Mouse (Mus musculus): ENCODE data around the gene Vtcn1.

Gene Vtcn1

DNA sequence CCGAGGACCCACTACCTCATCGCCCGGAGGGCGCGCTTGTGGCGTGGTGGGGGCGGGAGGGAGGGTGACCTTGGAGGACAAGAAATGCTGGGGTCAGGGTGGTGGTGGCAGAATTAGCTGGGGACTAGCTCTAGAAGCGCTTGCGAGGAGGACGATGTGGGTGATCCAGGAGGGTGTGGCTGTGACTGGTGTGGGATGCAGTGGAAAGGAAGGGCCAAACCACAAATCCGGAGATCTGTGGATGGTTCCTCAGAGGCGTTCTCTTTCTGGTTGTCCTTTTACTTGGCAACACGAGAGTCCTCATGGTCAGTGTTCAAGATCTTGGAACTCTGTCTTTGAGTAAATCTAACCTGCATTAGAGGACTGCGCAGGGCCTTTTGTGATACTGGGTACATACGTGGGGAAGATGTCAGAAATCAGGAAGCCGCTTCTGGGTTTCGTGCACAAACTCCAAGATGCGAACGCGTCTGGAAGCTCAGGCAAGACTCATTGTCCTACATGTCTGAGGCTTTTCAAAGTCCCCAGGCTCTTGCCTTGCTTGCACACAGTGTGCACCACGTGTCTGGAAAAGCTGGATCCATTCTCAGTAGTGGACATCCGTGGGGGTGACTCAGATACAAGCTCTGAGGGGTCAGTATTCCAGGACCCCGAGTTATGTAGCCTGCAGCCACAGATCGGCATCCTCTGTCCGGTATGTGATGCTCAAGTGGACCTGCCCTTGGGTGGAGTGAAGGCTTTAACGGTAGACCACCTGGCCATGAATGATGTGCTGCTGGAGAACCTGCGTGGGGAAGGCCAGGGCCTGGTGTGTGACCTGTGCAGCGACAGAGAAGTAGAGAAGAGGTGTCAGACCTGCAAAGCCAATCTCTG, 97.5 kb downstream of the Vtcn1 start:
- H3K27me3 ChIP-seq (ENCODE audit: control insufficient read depth, insufficient read depth, low read length, poor library complexity, severe bottlenecking): no peaks in the 10 kb centered on the region
- H3K36me3 ChIP-seq (ENCODE audit: control insufficient read depth, insufficient read depth, low read length, poor library complexity, severe bottlenecking): no peaks in the 10 kb centered on the region
- DNase-seq (ENCODE audit: low read depth, low spot score): no peak

DNA sequence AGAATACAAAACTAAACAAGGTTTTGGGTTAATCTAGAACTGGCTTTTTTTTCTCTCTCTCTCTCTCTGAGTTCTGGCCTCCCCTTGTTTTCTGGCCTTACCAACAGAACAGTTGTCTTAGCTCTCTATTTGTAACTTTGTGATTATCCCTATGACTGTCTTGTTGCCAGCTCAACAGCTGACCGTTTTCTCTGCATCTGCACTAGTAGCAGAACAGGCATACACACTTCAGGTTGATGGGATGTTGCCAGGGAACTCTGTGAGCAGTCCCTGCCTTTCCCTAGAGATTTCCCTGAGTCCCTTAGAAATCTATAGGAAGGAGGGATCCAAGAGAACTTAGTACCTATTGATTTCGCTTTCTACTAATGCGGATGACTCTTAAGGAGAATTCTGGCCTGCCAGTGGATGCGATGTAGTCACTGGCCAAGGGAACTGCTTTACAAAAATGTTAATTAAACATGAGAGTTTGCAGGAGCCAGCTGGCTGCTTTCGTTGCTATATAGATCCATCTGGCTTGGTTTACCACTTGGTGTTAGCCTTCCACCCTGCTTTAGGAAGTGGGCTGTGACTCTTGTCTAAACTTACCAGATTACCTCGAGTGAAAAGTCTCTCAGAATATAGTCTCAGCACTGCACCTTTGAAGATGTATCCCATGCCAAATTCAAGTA, 98.9 kb downstream of the Vtcn1 start:
- Histone ChIP-seq H3K27me3 (ENCODE audit: control insufficient read depth, insufficient read depth, low read length, poor library complexity, severe bottlenecking) (no peaks in the 10 kb centered on the region), H3K36me3 (ENCODE audit: control insufficient read depth, insufficient read depth, low read length, poor library complexity, severe bottlenecking) (no peaks in the 10 kb centered on the region)
- DNase-seq (ENCODE audit: low read depth, low spot score): no peak

DNA sequence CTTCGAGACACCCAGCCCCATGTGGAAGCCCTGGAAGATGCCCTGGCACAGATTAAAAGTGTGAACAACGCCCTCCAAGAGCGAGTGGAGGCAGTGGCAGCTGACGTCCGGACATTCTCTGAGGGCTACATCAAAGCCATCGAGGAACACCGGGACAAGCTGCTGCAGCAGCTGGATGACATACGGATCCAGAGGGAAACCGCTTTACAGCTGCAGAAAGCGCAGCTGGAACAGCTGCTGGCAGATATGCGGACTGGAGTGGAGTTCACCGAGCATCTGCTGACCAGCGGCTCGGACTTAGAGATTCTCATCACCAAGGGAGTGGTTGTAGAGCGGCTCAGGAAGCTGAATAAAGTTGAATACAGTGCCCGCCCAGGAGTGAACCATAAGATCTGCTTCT, 99.9 kb downstream of the Vtcn1 start:
- H3K36me3 ChIP-seq (ENCODE audit: control insufficient read depth, insufficient read depth, low read length, poor library complexity, severe bottlenecking): no peaks in the 10 kb centered on the region
- H3K27me3 ChIP-seq (ENCODE audit: control insufficient read depth, insufficient read depth, low read length, poor library complexity, severe bottlenecking): no peaks in the 10 kb centered on the region
- DNase-seq (ENCODE audit: low read depth, low spot score): no peak

DNA sequence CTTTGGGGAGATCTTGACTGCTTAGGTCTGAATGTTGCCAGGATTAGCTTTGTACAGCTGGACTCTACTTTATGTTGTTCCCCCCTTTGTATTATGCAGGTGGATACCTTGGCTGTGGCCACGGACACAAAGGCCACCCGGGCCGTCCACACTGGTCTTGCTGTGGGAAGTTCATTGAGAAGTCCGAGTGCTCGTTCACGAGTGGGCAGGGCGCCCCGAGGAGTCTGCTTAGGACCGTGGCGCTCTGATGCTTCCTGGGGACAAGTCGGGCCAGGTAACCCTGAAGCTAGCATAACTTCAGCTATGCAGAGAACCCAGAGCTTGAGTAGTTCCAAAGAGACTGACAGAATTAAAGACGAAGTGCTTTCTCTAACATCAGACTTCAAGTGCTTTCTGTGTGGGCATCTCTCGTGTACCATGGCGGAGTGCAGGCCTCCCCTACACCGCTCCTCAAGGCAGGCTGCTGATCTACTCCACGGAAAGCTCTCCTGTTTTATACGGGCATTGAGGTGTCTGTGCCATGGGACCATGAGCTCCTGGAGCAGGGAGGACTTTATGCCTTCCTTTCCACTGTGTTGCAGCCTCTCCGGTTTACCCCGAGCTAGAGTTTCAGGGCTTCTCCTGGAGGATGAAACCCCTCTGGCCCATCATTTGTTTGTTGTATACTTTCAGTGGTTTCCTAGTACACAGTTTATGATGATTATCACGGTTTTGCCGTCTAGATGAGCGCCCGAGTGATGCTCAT, 106.2 kb downstream of the Vtcn1 start:
- H3K36me3 ChIP-seq (ENCODE audit: control insufficient read depth, insufficient read depth, low read length, poor library complexity, severe bottlenecking): no peaks in the 10 kb centered on the region
- H3K27me3 ChIP-seq (ENCODE audit: control insufficient read depth, insufficient read depth, low read length, poor library complexity, severe bottlenecking): no peaks in the 10 kb centered on the region
- no peak for DNase-seq (ENCODE audit: low read depth, low spot score)

DNA sequence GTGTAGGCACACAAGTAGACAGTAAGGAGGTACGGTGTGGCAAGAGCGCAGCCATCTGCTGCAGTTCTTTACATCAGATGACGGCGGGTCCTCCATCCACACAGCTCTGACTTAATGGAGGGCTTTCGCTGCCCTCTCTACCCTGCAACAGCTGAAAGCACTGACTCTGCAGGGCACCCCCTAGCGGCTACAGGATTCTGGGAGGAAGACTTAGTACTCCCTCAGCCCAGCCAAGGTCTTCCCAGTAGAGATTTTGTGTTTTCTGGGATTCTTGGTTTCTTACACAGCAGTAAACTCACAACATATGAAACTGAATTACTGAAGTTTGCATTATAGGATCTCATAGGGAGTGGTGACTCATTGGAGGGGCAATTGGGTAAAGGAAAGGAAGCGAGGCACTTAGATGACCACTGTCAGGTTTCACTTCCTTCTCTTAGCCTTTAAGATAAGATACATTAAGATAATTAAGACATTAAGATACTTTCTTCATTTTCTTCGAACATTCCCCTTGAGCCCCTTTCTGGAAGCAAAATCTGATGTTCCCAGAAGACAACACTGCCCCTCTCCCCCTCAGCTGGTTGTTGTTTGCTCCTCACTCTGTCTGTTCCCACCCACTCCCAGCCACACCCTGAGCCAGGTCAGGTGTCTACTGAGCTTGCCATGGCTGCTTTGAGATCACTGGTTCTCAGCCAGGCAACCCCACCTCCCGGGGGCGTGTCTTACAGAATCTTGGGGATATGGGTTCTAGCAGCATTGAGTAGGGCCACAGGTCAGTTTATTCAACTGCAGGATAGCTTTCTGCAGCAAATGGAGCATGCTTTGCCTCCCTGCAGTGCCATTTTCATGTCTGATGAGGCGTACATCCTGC, 107.1 kb downstream of the Vtcn1 start:
- peak; percentile 50 for DNase-seq (ENCODE audit: low read depth, low spot score)
- Histone ChIP-seq H3K27me3 (ENCODE audit: control insufficient read depth, insufficient read depth, low read length, poor library complexity, severe bottlenecking) (no peaks in the 10 kb centered on the region), H3K36me3 (ENCODE audit: control insufficient read depth, insufficient read depth, low read length, poor library complexity, severe bottlenecking) (no peaks in the 10 kb centered on the region)

DNA sequence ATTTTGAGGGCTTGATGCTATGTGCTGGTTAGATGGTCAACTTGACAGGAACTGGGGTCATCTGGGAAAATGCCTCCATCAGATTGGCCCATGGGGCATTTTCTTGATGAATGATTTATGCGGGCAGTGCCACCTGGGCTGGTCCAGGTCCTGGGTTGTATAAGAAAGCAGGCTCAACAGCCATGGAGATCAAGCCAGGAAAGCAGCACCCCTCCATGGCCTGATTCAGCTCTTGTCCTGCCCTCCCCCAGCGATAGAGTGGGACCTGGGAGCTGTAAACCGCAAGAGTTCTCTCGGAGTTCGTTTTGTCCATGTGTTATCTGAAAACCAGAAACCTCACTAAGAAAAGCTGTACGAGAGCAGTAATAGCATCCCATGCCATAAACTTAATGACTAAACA, 110.3 kb downstream of the Vtcn1 start:
- no peak for DNase-seq (ENCODE audit: low read depth, low spot score)
- no peaks in the 10 kb centered on the region for H3K27me3 ChIP-seq (ENCODE audit: control insufficient read depth, insufficient read depth, low read length, poor library complexity, severe bottlenecking)
- H3K36me3 ChIP-seq (ENCODE audit: control insufficient read depth, insufficient read depth, low read length, poor library complexity, severe bottlenecking): no peaks in the 10 kb centered on the region; the same call in 1 of the 2 replicates

DNA sequence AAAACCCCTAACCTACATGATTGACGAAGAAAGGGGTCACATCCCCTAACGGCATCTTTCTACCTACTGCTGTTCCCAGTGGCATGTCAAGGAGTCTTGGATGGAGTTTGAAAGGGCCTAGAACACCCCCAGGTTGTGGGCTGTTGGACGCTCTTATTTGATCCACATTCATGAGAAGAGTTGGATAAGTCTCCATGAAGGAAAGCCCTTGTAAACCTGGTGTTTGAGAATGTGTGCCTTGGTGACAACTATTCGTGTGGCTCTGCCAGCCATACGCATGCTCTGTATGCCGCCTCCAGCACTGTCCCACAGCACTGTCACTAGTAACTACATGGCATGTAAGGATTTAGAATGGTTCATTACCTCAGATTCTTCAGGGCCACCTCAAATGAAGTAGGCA, 110.9 kb downstream of the Vtcn1 start:
- Histone ChIP-seq H3K27me3 (ENCODE audit: control insufficient read depth, insufficient read depth, low read length, poor library complexity, severe bottlenecking) (no peaks in the 10 kb centered on the region), H3K36me3 (ENCODE audit: control insufficient read depth, insufficient read depth, low read length, poor library complexity, severe bottlenecking) (no peaks in the 10 kb centered on the region; the same call in 1 of the 2 replicates)
- no peak for DNase-seq (ENCODE audit: low read depth, low spot score)

DNA sequence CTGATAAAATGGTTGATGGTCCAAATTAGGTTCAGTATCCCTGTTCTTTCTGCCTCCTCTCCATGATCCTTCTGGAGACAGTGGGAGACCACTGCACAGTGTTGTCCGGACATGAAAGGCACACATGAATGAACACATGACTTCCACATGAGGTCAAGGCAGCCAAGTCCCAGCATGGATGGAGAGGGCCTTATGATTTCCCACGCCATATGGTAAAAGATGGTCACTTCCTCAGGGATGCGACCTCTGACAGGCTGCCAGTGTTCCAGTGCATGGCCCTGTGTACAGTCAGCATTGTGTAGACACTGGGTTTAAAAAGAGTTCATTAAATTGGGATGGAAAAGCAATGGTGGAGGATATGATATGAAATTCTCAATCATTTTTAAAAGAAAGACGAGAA, 113.0 kb downstream of the Vtcn1 start:
- H3K27me3 ChIP-seq (ENCODE audit: control insufficient read depth, insufficient read depth, low read length, poor library complexity, severe bottlenecking): no peaks in the 10 kb centered on the region
- no peak for DNase-seq (ENCODE audit: low read depth, low spot score)
- H3K36me3 ChIP-seq (ENCODE audit: control insufficient read depth, insufficient read depth, low read length, poor library complexity, severe bottlenecking): no peaks in the 10 kb centered on the region; the same call in 1 of the 2 replicates

DNA sequence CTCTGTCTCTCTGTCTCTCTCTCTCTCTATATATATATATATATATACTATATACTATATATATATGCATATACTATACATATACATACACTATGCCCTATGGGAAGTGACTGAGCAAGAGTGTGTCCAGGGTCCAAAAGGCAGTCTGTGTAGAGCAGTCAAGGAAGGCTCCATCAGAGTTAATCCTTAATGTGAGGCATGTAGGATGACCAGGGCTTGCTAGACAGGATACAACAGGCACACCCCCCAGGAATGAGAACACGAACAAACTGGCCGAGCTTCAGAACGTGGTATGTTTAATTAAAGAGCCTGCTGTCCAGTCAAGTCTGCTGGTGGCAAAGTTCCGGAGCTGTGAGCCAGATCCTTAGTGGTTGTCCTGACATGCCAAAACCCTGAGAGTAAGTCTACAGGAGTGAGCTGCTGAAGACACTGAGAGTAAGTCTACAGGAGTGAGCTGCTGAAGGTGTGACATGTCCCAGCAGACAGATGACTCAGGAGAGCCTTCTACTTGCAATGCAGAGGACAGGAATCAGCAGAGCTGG, 115.3 kb downstream of the Vtcn1 start:
- no peak for DNase-seq (ENCODE audit: low read depth, low spot score)
- Histone ChIP-seq H3K36me3 (ENCODE audit: control insufficient read depth, insufficient read depth, low read length, poor library complexity, severe bottlenecking) (peaks cover 4% of the 10 kb centered on the region; the same call in 1 of the 2 replicates), H3K27me3 (ENCODE audit: control insufficient read depth, insufficient read depth, low read length, poor library complexity, severe bottlenecking) (no peaks in the 10 kb centered on the region)
